Mouse (Mus musculus) monocyte, adult 2 months (primary cell): ENCODE measurements around the gene Vmn2r5.
"Not testable (repeated sequence)": the region's sequence is repeated elsewhere in the genome, so short reads cannot be mapped to it uniquely, and the experiment has no call there.

Source experiments
- DNase-seq, 2 experiments: peaks; one replicate each; pipeline ENCODE4 v3.0.0; 2022; ENCODE audit warnings: low spot score in 2 of 2, low read depth in 1 of 2

Vmn2r5 gene

DNA sequence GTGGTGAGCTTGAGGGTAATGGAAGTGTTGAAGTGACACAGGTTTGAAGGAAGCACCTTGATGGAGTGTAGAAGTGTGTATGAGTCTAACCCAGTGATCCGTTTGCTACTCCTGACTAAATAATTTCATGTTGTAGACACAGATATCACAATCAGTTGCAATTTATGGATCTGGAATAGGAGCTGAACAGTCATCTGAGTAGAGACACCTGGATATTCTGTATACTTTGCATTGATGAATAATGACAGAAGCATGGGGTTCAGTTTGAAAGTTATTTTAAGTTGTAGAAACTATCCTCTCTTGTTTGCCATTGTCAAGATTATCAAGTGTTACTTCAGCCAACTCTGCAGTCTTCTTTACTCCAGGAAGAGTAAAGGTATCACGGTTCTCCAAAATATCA, at the start of gene Vmn2r5:
Gene Vmn2r5 (minus strand): TSS at position 101 of the 400 bp plus-strand sequence.
- not testable (repeated sequence) for DNase-seq

GRCm38 (mm10) chr3:64523585-64523984, 13.9 kb upstream of the Vmn2r5 start:
- DNase-seq, result not testable (repeated sequence)
